Mouse (Mus musculus): ENCODE data around the gene Gm5751. TPM values are rescaled to one million over a fixed set of nuclear protein-coding genes. Genes with fewer than 3 reads are reported as not detected.
A peak's percentile ranks its signal among the peaks of the same experiment; 100 is the strongest.

The Gm5751 gene
- polyA plus RNA-seq, 1 experiment from 2014 or later, result not detected

DNA sequence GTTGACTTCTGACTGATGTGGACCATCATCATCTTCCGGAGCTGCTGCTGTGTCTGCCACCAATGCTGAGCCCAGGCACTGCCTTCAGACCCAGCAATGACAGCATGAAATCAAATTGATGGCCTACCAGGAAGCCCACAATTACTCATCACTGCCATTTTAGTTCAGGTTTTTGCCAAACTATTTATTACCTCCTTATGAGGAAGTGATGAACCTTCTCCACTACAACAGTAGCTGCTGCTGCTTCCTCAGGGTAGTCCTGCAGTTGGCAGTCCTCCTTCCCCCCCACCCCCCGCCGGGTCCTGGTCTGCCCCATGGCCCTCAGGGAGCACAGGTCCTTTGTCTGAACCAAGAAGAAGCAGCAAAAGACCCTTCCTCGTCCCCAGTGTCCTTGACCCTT, 26.8 kb downstream of the Gm5751 start:
- Histone ChIP-seq H3K36me3 (ENCODE audit: control insufficient read depth, insufficient read depth, low read length) (no peaks in the 10 kb centered on the region), H3K9ac (ENCODE audit: low read depth, low read length) (no peak overlapping the region), H3K27me3 (ENCODE audit: control insufficient read depth, insufficient read depth, low read depth, low read length) (no peaks in the 10 kb centered on the region), H3K4me2 (ENCODE audit: low read length) (no peak overlapping the region), H3K4me1 (ENCODE audit: control insufficient read depth, insufficient read depth, low read length) (no peaks in the 10 kb centered on the region), H3K4me3 (ENCODE audit: low read depth, low read length) (no peak overlapping the region), H3K9me3 (replicated peaks; ENCODE audit: control insufficient read depth, low read length, poor library complexity, severe bottlenecking) (no peaks in the 10 kb centered on the region), H3K27ac (ENCODE audit: low read length) (no peak overlapping the region)
- 70% methylated on average over 4 of the region's 4 CpGs for WGBS
- ATAC-seq, result no peak

GRCm38 (mm10) chrX:8901906-8902472, 27.9 kb downstream of the Gm5751 start:
- Histone ChIP-seq H3K27me3 (ENCODE audit: control insufficient read depth, insufficient read depth, low read depth, low read length) (no peaks in the 10 kb centered on the region), H3K9ac (ENCODE audit: low read depth, low read length) (no peak overlapping the region), H3K36me3 (ENCODE audit: control insufficient read depth, insufficient read depth, low read length) (no peaks in the 10 kb centered on the region), H3K9me3 (replicated peaks; ENCODE audit: control insufficient read depth, low read length, poor library complexity, severe bottlenecking) (no peaks in the 10 kb centered on the region), H3K4me3 (ENCODE audit: low read depth, low read length) (no peak overlapping the region), H3K4me2 (ENCODE audit: low read length) (no peak overlapping the region), H3K27ac (ENCODE audit: low read length) (no peak overlapping the region), H3K4me1 (ENCODE audit: control insufficient read depth, insufficient read depth, low read length) (no peaks in the 10 kb centered on the region)
- WGBS, result 44% methylated on average over 7 of the region's 7 CpGs
- peak; percentile 64; the same call in 1 of the 2 replicates for ATAC-seq

- no peaks in the 10 kb centered on the region for H3K36me3 ChIP-seq (ENCODE audit: control insufficient read depth, insufficient read depth, low read length)
- H3K4me2 ChIP-seq (ENCODE audit: low read length), result no peak overlapping the region
- no peak overlapping the region for H3K4me3 ChIP-seq (ENCODE audit: low read depth, low read length)
- H3K27me3 ChIP-seq (ENCODE audit: control insufficient read depth, insufficient read depth, low read depth, low read length), result no peaks in the 10 kb centered on the region
- no peak overlapping the region for H3K9ac ChIP-seq (ENCODE audit: low read depth, low read length)
- ATAC-seq, result no peak
- H3K9me3 ChIP-seq (replicated peaks; ENCODE audit: control insufficient read depth, low read length, poor library complexity, severe bottlenecking), result 0 out of 2 replicates have a peak, but pooled peaks cover 3% of the 10 kb centered on the region
- H3K4me1 ChIP-seq (ENCODE audit: control insufficient read depth, insufficient read depth, low read length), result no peaks in the 10 kb centered on the region
- peak overlapping the region; percentile 50 for H3K27ac ChIP-seq (ENCODE audit: low read length)
- 59% methylated on average over 4 of the region's 4 CpGs for WGBS
Measured at GRCm38 (mm10) chrX:8921080-8921479, 47.0 kb downstream of the Gm5751 start.

- Histone ChIP-seq H3K4me1 (ENCODE audit: control insufficient read depth, insufficient read depth, low read length) (no peaks in the 10 kb centered on the region), H3K9me3 (replicated peaks; ENCODE audit: control insufficient read depth, low read length, poor library complexity, severe bottlenecking) (0 out of 2 replicates have a peak, but pooled peaks cover 3% of the 10 kb centered on the region), H3K36me3 (ENCODE audit: control insufficient read depth, insufficient read depth, low read length) (no peaks in the 10 kb centered on the region), H3K27ac (ENCODE audit: low read length) (peak overlapping the region; percentile 50), H3K4me3 (ENCODE audit: low read depth, low read length) (no peak overlapping the region), H3K27me3 (ENCODE audit: control insufficient read depth, insufficient read depth, low read depth, low read length) (no peaks in the 10 kb centered on the region), H3K4me2 (ENCODE audit: low read length) (no peak overlapping the region), H3K9ac (ENCODE audit: low read depth, low read length) (no peak overlapping the region)
- peak; percentile 88; the same call in 1 of the 2 replicates for ATAC-seq
- 63% methylated on average over 9 of the region's 9 CpGs for WGBS
Measured at GRCm38 (mm10) chrX:8921813-8922607, 48.0 kb downstream of the Gm5751 start.

GRCm38 (mm10) chrX:8927308-8927707, 53.3 kb downstream of the Gm5751 start:
- no peaks in the 10 kb centered on the region for H3K36me3 ChIP-seq (ENCODE audit: control insufficient read depth, insufficient read depth, low read length)
- H3K4me1 ChIP-seq (ENCODE audit: control insufficient read depth, insufficient read depth, low read length), result no peaks in the 10 kb centered on the region
- H3K9ac ChIP-seq (ENCODE audit: low read depth, low read length), result no peak overlapping the region
- 9% methylated on average over 4 of the region's 4 CpGs for WGBS
- no peak overlapping the region for H3K4me2 ChIP-seq (ENCODE audit: low read length)
- no peak overlapping the region for H3K4me3 ChIP-seq (ENCODE audit: low read depth, low read length)
- H3K27me3 ChIP-seq (ENCODE audit: control insufficient read depth, insufficient read depth, low read depth, low read length), result no peaks in the 10 kb centered on the region
- ATAC-seq, result peak; percentile 66; the same call in 1 of the 2 replicates
- 0 out of 2 replicates have a peak, but pooled peaks cover 3% of the 10 kb centered on the region for H3K9me3 ChIP-seq (replicated peaks; ENCODE audit: control insufficient read depth, low read length, poor library complexity, severe bottlenecking)
- H3K27ac ChIP-seq (ENCODE audit: low read length), result peak overlapping the region; percentile 38; the same call in 1 of the 2 replicates

Other genes with a start within 250 kb of the Gm5751 start
- gene Ssxb8, start 183.4 kb upstream of the Gm5751 start, polyA plus RNA-seq (2015; fragmentation: Nextera tagmentation; extraction: Ambion mirVana), result not detected in 2 replicates
- gene Ssx9, start 125.8 kb upstream of the Gm5751 start, polyA plus RNA-seq (2015; fragmentation: Nextera tagmentation; extraction: Ambion mirVana), result not detected in 2 replicates
- not detected in 2 replicates for gene Ssxb5, start 70.6 kb upstream of the Gm5751 start, polyA plus RNA-seq (2015; fragmentation: Nextera tagmentation; extraction: Ambion mirVana)
- gene Gm6592, start 30.3 kb upstream of the Gm5751 start, polyA plus RNA-seq (2015; fragmentation: Nextera tagmentation; extraction: Ambion mirVana), result not detected in 2 replicates
- 26.9 and 27.0 TPM in 2 replicates for gene B630019K06Rik, start 18.1 kb downstream of the Gm5751 start, polyA plus RNA-seq (2015; fragmentation: Nextera tagmentation; extraction: Ambion mirVana)
- not detected in 2 replicates for gene Fthl17b, start 88.7 kb downstream of the Gm5751 start, polyA plus RNA-seq (2015; fragmentation: Nextera tagmentation; extraction: Ambion mirVana)
- not detected in 2 replicates for gene Fthl17c, start 102.3 kb downstream of the Gm5751 start, polyA plus RNA-seq (2015; fragmentation: Nextera tagmentation; extraction: Ambion mirVana)
- not detected in 2 replicates for gene Fthl17d, start 112.5 kb downstream of the Gm5751 start, polyA plus RNA-seq (2015; fragmentation: Nextera tagmentation; extraction: Ambion mirVana)
- gene Fthl17e, start 159.2 kb downstream of the Gm5751 start, polyA plus RNA-seq (2015; fragmentation: Nextera tagmentation; extraction: Ambion mirVana), result not detected in 2 replicates
- gene Fthl17f, start 188.8 kb downstream of the Gm5751 start, polyA plus RNA-seq (2015; fragmentation: Nextera tagmentation; extraction: Ambion mirVana), result not detected in 2 replicates
- not detected in 2 replicates for gene 4930402K13Rik, start 230.3 kb downstream of the Gm5751 start, polyA plus RNA-seq (2015; fragmentation: Nextera tagmentation; extraction: Ambion mirVana)

Data from midbrain, embryonic 16.5 days (tissue).